Mouse (Mus musculus): Measurements from ENCODE around the gene Traf4.

Gene Traf4

DNA sequence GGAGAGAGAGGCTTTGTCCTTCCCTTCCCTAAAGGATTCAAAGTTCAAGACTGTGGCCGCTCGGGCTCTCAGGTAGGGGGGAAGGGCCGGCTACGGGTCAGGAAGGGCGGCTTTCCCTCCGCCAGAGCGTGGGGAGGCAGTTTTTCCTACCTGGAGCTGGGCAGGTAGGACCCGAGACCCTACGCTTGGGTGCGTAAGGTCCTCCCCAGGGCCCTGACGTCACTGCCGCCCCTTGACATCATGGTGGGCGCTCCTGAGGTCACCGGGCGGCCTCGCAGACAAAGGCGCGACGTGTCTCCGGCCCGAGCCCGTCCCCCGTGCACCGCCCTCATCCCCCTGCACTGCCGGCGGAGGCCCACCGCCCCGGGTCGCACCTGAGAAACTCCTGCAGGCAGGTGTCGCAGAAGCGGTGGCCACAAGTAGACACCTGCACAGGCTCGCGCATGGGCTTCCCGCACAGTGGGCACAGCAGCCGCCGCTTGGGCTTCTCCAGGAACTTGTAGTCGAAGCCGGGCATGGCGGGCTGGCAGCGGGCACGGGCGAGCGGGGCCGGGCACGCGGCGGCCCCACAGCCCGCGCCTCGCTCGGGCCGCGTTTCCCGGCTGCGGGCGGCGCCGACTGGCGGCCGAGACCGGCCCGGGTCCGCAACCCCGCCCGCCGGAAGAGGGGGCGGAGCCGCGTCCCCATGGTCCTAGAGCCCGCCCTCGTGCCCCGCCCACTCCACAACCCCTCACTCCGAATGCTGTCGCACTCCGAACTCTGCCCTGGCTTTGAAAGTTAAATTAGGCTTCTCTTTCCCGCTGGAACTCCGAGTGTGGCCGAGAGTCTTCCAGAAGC lies at the start of gene Traf4:
TSS of gene Traf4 (minus strand) at position 666 of the 837 bp plus-strand sequence.
- under 1% methylated on average over 77 of the region's 78 CpGs for WGBS

DNA sequence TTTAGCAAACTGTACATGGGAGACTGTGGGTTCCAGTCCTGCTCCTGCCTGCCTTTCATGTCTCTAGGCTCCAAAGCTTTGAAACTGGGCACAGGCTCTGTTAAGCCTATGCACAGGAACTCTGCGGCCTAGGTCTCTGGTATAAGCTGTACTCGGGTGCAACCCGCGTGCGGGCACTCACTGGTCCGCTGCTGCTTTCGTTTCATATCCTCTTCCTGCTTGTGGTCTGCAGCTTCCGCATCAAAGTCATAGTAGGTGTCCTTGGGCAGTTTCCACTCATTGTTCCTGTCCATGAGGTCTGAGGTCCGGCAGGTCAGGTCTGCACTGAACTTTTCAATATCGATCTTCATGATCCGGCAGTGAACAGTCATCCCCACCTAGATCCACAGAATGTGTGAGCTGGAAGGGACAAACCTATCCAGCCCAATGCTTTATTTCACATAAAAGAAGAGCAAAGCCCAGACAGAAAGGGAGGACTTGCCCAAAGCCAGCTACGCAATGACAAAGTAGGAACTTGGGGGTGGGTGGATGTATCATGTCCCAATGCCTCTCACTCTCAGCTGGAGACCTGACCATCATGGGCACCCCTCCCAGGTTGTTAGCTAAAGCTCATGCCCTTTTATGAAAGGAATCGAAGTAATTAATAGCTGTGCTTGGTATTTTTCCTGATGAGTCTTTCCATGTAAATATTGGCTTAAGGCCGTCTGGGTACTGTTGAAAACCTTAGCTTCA lies 47.9 kb upstream of the Traf4 start:
- WGBS: 88% methylated on average over 14 of the region's 14 CpGs

DNA sequence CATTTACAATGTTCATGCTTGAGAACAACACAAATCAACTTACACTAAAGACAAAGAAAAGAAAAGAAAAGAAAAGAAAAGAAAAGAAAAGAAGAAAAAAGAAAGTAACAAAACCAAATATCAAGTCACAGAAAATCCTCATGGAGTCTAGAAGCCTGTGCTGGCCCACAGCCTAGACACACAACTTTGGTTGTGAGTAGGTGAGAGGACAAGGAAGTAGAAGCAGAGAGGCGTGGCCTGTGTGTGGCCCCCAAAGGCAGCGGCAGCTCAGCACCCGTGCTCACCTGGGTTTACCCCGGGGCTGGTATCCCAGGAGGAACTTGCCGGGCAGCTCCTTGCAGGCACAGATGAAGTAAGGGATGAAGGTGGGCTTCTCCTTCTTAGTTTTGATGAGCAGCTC lies 46.1 kb upstream of the Traf4 start:
- WGBS: 90% methylated on average over 5 of the region's 5 CpGs

GRCm38 (mm10) chr11:78210615-78211014 lies 45.2 kb upstream of the Traf4 start:
- WGBS: 71% methylated on average over 7 of the region's 7 CpGs

- 89% methylated on average over 6 of the region's 6 CpGs for WGBS
These were observed 44.5 kb upstream of the Traf4 start for GRCm38 (mm10) chr11:78209886-78210285.

DNA sequence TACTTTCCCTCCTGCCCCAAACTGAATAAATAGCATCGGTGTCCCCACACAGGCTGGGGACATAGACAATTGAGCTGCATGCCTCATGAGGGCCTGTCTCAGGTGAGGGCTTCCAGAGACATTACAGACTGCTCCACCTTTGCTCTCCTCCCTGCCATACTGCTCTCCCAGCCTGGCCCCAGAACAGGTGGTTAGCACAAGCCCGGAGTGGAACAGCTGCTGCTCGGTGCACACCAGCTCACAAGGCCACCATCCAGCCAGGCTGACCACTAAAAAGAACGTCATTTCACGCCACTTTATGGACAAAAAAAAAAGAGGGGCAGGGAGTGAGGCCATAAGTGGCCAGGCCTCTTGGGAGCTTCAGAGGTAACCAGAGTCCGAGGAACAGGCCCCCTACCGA lies 41.8 kb upstream of the Traf4 start:
- WGBS: 91% methylated on average over 7 of the region's 7 CpGs

- 57% methylated on average over 13 of the region's 13 CpGs for WGBS
These were observed 40.2 kb upstream of the Traf4 start for GRCm38 (mm10) chr11:78205361-78206206.

DNA sequence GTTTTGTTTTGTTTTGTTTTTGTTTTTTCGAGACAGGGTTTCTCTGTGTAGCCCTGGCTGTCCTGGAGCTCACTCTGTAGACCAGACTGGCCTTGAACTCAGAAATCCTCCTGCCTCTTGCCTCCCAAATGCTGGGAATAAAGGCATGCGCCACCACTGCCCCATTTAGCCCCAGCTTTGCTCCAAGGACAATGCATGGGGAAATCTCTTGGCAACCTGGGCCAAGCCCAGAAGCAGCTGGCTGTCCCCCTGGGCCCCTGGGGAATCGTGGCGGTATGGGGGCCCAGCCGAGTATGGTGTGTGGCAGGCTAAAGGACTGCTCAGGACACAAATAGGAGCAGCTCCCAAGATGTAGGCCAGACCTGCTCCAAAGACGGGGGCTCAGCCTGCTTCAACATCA lies 38.9 kb upstream of the Traf4 start:
- 65% methylated on average over 6 of the region's 6 CpGs for WGBS

GRCm38 (mm10) chr11:78202372-78202771 lies 37.0 kb upstream of the Traf4 start:
- WGBS: 87% methylated on average over 3 of the region's 3 CpGs

DNA sequence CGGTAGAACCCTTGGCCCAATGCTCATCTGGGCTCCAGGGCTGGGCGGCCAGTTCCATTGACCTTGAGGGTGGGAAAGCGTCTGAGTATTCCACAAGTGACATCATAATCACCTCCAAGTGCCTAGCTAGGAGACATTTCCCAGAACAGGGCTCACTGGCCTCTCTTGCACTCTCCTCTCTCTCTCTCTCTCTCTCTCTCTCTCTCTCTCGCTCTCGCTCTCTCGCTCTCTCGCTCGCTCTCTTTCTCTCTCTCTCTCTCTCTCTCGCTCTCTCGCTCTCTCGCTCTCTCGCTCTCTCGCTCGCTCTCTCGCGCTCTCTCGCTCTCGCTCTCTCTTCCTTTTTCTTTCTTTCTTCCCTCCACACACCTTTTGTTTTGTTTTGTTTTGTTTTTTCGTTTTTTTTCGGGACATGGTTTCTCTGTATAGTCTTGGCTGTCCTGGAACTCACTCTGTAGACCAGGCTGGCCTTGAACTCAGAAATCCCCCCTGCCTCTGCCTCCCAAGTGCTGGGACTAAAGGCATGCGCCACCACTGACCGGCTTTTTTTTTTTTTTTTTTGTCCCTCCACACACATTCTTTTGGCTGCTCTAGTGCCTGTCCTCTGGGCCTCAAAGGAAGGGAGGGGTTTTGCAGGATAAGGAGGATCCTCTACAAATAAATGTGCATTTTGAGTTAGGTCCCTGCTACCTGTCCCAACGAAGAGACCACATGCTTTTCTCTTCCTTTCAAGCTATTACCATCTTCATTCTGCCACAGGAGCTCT lies 29.9 kb upstream of the Traf4 start:
- WGBS: 65% methylated on average over 23 of the region's 23 CpGs

DNA sequence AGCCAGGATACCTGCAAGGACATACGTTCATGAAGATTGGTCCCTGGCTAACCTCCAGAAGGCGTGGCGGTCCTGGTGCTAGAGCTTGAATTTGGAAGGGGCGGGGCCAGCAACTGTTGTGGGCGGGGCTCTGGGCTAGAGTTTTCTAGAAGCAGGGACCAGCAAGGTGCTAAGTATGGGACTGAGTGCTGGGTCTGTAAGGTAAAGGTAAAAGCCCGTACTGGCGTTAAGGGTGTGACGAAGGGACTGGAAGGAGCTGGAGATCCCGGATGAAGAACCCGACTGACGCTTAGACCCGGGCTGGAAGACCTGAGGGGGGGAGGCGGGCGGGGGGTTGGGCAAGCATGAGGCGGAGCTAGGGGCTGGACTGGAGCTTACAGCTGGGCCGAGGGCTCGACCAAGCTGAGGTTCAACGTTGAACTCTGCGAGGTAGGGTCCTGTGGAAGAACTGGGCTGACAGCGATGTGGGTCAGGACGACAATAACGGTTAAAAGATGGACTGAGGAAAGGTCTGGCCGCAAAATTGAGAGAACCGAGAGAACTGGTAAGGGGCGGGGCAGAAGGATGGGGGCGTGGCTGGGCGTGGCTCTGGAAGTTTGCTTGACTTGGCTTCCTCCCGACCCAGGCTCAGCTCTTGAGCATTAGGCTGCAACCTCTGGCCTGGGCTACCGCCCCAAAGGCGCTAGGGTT lies 29.2 kb upstream of the Traf4 start:
- 9% methylated on average over 30 of the region's 30 CpGs for WGBS

DNA sequence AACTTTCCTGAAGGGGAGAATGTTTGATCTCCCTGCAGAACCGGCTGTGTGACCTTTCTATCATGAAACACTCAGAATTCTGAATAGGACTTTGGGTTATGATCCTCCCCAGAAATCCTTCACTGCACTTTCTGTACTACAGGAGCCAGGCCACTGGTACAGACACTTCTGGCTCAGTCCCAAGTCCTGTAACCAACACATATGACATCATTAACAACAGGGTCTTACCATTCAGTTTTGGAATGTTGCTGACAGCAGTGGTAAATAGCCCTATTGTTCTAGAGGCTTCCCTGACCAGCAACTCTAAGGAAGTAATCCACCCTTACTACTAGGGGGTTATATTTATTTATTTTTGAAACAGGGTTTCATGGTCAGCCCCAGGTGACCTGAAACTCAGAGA lies 27.7 kb upstream of the Traf4 start, which contains the start of gene Proca1:
TSS of gene Proca1 (plus strand) at position 280 of the 400 bp plus-strand sequence.
- 64% methylated on average over 1 of the region's 1 CpGs for WGBS

DNA sequence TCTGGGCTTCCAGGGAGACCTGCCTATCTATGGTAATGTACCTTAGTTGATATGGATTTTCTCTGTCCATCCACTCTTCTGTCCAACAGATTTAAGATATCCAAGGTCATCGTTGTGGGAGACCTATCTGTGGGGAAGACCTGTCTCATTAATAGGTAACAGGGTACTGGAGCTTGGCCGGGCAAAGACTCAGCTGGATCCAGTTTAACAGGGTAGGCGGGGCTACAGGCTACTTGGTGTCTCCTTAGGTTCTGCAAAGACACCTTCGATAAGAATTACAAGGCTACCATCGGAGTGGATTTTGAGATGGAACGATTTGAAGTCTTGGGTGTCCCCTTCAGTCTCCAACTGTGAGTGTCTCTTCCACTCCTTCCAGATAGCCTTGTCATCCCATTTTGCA lies 24.7 kb upstream of the Traf4 start:
- 73% methylated on average over 6 of the region's 6 CpGs for WGBS

- 2% methylated on average over 42 of the region's 42 CpGs for WGBS
These were observed 24.0 kb upstream of the Traf4 start for GRCm38 (mm10) chr11:78189234-78190040.

- WGBS: under 1% methylated on average over 80 of the region's 80 CpGs
These were observed 23.2 kb upstream of the Traf4 start, which contains the start of gene Rab34 for GRCm38 (mm10) chr11:78188331-78189233. Gene Rab34 (plus strand): TSS chr11:78188430.

DNA sequence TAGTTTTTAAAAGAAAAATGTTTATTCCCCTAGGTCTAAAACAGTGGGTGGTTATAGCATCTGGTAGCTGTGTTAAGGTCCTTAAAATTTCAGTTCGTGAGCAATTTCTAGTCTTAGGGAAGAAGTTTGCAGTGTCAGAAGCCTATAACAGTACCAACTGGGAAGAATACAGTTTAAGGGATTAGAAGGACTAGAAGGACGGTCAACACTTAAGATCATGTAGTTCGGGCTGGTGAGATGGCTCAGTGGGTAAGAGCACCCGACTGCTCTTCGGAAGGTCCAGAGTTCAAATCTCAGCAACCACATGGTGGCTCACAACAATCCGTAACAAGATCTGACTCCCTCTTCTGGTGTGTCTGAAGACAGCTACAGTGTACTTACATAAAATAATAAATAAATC lies 19.3 kb upstream of the Traf4 start:
- WGBS: 85% methylated on average over 6 of the region's 6 CpGs

DNA sequence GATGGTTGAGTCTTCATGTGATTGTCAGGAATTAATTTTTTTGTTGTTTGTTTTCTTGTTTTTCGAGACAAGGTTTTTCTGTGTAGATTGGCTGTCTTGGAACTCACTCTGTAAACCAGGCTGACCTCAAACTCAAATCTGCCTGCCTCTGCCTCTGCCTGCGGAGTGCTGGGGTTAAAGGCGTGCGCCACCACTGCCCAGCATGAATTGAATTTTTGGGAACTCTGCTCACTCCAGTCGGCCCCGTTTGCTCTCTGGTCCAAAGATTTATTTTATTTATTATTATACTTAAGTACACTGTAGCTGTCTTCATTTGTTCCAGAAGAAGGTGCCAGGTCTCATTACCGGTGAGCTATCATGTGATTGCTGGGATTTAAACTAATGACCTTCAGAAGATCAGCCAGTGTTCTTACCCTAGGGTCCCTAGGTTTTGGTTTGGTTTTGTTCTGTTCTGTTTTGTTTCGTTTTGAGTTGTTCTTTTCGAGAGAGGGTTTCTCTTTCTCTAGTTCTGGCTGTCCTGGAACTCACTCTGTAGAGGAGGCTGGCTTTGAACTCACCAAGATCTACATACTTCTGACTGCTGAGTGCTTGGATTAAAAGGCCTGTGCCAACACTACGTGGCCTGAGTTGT lies 18.6 kb upstream of the Traf4 start:
- WGBS: 49% methylated on average over 10 of the region's 10 CpGs

Data from cerebral cortex, adult 2 months (tissue).